Mouse (Mus musculus) cerebellum, adult 9-11 months (tissue): ENCODE data around the gene Gm45234.

Experiments
- DNase-seq: peaks from one replicate; pipeline ENCODE4 v3.0.0; 2022

Gene Gm45234

GRCm38 (mm10) chr6:124738511-124739023, 17.3 kb downstream of the Gm45234 start, which contains the start of gene Ptpn6:
Gene Ptpn6, minus strand, starts transcription at chr6:124738714.
- peak; percentile 59 for DNase-seq

DNA sequence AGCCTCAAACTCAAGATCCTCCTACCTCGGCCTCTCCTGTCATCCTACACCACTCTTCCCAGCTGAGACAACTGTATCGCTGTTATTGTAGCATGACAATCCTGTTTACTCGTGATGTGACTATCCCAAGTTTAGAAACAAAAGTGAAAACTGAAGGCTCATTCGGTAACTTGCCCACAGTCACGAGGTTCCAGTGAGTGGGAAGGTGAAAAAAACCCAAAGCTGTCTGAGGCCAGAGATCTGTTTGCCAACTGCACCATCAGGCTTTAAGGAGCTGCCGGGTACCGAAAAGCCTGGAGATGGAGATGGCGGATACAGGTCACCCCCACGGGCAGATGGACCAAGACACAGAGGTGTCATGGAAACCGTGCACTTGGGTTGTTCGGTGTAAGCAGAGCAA, 18.8 kb downstream of the Gm45234 start:
- DNase-seq: no peak

DNA sequence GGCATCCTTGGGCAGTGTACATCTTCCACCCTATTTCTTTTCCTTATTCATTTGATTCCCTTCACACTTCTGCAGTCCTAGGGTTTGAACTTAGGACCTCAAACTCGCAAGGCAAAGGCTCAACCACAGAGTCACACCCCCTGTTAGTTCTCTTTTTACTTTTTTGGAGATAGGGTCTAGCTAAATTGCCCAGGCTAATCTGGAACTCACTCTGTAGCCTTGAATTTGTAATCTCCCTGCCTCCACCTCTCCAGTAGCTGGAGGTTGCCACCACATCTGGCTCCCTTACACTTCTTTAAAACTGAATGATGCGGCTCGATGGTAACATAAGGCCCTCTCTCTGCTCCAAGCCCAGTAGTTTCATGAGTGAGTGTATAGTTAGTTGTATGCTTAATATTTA, 21.4 kb downstream of the Gm45234 start:
- no peak for DNase-seq

GRCm38 (mm10) chr6:124732476-124733370, 23.1 kb downstream of the Gm45234 start:
- no peak for DNase-seq

DNA sequence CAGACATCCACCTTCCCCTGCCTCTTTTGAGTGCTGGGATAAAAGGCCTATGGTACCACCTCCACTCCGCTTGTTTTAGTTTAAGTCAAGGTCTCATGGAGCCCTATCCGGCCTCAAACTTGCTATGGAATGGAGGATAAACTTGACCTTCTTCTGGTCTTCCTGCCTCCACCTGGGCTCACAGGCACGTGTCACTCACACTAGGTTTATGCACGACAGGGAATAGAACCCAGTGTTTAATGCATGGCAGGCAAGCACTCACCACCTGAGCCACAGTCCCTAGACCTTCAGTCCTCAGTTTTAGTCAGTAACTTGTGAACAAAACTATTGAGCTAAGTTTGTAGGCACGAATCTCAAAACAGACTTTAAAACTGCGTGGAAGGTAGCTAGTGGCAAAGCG, 24.8 kb downstream of the Gm45234 start:
- no peak for DNase-seq

DNA sequence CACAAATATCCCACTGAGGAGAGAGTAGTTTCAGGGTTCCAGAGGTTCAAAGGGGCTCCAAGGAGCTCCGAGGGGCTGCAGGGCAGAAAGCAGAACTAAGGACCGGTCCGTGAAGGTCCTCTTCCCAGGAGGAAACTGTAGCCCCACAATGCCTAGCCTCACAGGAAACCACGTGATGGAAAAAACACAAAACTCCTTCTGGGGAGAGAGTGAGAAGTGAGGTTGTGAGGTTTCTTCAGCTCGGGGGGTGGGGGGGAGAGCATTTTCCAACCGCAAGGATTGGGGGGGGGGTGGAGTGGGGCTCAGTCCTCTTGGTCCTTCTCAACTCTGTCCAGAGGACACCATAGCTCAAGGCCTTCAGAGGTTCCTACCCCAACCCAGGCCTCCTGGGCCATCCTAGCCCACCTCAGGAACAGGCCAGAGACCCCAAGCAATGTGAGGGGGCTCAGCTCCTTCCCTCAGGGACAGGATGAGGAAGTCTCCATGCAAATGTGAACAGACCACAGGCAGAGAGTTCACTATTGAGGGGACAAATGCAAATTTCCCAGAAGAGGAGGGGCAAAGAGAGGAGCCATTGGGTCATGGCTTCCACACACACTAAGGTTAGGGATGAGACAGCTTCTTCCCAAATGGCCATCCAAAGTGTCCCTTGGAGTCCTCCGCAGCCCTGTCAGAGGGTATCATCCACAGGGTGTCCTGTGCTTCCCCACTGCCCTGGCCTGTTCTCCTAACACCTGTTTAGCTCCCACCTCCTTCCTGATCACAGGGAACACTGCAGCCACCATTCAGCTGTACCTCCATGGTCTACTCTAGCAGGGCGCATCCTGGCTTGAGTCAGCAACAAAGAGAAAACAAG, 25.7 kb downstream of the Gm45234 start:
- DNase-seq: no peak

GRCm38 (mm10) chr6:124728621-124729020, 27.2 kb downstream of the Gm45234 start:
- no peak for DNase-seq

DNA sequence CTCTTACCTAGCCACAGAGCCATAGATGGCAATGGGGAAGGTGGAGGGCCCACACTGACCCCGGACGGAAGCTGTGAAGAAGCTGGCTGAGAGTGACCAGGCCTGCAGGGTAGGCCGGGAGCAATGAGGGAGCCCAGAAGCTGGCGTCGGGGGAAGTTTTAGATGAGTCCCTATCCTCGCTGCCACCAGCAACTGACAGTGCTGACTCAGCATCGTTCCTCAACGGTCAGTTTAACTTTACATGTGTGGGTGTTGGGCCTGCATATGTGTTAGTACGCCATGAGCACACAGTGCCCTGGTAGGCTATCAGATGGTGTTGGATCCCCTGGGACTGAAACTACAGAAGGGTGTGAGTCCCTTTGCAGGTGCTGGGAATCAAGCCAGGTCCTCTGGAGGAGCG, 31.3 kb downstream of the Gm45234 start:
- DNase-seq: no peak

DNA sequence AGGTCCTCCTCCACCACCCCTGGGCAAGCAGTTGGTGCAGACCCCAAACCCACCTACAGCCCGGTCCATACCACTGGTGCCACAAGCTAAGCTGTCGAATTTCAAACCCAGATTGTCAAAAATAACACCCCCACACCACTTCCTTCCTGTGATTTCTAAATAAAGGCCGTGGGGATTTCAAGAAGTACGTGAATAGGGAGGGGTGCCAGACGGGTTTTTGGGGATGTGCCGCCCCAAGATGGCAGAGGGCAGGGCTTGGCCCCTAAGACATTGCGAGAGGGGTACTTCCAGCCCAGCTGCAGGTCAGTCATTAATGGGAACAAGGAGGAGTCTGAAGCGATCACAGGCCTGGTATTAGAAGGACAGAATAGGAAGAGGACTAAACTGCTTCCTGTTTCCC, 32.3 kb downstream of the Gm45234 start:
- DNase-seq: no peak

GRCm38 (mm10) chr6:124722876-124723473, 32.8 kb downstream of the Gm45234 start:
- DNase-seq: no peak

- no peak for DNase-seq
Measured at GRCm38 (mm10) chr6:124720904-124721303, 34.9 kb downstream of the Gm45234 start.

GRCm38 (mm10) chr6:124719354-124719978, 36.4 kb downstream of the Gm45234 start:
- DNase-seq: peak; percentile 4

DNA sequence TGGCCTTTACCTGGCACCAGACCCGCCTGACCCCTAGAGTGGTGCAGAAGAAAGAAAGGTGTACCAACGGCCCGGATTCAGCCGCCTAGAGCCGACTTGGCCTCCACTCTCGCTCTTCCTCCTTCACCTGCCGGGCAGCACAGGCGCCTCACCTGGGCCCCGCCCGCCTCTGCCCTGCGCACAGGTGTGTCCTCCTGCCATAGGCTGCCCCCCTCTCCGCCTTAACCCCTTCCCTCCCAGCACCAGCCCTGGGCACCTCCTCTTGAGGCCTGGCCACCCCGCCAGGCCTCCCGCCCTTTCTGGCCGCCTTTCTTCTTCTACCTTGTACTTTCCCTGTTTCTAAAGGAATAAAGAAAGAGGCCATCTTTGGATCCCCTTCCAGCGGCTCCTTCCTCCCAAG, 37.1 kb downstream of the Gm45234 start:
- peak; percentile 6 for DNase-seq

- peak; percentile 22 for DNase-seq
Measured at GRCm38 (mm10) chr6:124717968-124718367, 37.9 kb downstream of the Gm45234 start.

DNA sequence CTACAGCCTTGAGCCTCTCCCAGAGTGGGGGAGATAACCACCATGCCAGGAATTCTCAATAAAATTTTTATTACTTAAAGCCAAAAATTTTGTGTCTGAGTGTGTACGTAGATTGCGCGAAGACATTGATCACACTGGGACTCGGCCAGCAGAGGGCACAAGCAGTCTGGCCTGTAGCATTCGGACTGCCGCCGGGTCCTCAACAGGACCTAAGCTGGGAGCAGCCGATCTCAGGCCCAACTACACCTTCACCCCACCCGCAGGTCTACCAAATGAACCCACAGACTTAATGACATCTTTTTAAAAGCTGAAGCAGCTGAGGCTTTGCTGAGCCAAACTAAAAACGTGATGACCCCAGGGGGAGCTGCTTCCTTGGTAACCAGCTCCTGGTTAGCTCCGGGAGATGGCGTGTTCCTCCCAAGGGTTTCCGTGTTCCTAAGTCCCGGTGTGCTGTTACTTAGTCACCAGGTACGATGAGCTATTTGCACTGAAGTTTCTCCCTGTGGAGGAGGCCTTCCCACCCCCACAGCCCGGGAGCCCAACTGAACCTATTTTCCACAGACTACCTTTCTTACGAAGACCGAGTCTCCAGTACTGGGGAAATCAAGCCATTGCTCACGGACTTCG, 38.8 kb downstream of the Gm45234 start:
- DNase-seq: peak; percentile 20

DNA sequence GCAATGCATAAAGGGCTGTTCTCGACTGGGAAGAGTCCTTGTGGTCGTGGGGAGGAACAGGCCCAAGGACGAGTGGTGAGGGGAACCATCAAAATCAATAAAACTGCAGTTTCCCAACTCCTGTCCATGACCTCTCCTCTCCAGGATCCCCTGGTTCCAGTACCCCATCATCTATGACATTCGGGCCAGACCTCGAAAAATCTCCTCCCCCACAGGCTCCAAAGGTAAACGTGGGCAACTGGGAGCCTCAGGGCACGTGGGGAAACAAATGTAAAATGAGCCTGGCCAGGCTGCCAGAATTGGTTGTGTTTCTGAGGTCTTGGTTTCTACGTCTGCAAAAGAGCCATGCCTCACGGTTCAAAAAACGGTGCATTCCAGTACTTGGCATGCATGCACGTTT, 42.9 kb downstream of the Gm45234 start:
- DNase-seq: no peak

GRCm38 (mm10) chr6:124711824-124712782, 43.7 kb downstream of the Gm45234 start, which contains the start of the genes Emg1 and Phb2:
Gene Emg1, minus strand, starts transcription at chr6:124712178.
Gene Phb2, plus strand, starts transcription at chr6:124712336.
- peak; percentile 97 for DNase-seq

DNA sequence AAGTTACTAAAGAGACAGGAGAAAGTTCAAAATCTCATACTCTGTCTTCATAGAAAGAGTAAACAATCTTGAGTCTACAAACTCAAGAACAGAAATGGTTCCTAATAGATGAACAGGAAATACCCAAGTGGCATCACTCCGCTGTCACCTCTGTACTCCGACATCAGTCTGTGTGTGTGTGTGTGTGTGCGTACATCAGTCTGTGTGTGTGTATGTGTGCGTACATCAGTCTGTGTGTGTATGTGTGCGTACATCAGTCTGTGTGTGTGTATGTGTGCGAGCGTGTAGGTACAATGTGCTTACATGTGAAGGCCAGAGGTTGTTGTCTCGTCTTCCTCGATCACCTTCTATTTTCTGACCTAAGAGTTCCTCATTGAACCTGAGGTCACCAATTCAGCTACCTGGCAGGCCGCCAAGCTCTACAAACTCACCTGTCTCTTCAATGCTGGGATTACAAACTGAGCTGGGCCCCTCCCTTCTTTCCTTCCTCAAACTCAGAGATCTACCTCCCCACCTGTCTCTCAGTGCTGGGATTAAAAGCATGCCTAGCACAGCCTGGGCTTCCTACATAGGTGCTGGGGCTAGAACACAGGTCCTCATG, 47.4 kb downstream of the Gm45234 start:
- DNase-seq: no peak

DNA sequence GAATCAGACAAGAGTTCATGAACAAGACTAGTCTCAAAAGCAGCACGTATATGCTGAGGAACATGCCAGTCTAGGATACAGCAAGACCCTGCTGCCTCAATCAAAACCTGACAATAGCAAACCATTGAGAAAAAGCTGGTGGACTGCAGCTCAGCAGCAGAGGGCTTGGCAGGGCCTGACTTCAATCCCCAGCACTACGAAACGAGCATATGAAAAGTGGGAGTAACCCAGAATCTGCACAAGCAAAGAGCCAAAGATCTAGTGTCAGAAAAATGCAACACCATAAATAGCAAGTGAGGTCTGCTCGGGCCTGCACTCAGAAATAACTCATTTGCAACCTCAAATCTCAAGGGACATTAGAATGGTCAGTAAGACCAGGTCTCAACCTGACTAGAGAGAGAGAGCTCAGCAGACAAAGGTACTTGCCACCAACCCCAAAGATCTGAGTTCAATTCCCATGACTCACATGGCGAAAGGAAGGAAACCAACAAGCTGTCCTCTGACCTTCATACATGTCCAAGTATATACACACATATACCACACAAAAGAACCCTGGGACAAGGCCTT, 49.7 kb downstream of the Gm45234 start:
- no peak for DNase-seq

- DNase-seq: no peak
Measured at GRCm38 (mm10) chr6:124704417-124704816, 51.4 kb downstream of the Gm45234 start.
